Mouse (Mus musculus): Measurements from ENCODE around the gene Msh4. TPM values are rescaled to one million over a fixed set of nuclear protein-coding genes. Genes with fewer than 3 reads are reported as not detected.

Msh4 gene
- polyA plus RNA-seq, 1 experiment from 2014 or later = 0.07 TPM

DNA sequence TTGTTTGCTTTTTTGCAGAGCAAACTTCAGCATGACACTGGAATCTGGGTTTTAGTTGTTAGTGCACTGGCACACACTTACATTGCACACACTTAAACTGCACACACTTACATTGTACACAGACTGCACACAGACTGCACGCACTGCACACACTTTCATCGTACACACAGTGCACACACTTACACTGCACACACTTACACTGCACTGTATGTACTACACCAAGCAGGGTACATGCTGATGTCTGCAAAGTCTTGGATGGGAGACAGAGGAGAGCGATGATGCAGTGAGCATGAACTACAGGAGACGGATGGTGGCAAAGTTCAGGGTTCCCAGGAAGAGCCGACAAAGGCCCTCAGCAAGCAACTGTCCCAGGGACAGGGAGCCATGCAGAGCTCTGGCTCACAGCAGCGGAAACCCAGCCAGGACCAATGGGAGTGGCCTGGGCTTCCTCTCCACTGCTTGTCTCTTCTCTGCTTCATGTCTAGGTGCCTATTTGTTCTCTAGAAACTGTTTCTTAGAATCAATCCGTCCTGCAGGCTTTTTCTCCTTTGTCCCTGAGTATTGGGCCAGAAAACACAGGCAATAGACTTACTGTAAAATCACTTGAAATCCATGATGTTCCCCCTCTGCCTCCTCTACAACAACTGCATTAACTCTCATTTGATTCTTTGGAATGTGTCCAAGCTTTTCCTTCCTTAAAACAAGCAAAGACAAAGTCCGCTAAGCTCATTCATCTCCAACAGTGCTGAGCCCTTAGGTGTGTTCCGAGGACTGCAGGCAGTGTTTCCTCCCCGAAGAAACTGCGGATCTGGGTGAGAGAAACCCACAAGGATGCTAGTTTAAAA is 82.0 kb downstream of the Msh4 start:
- H3K36me3 ChIP-seq (ENCODE audit: insufficient read depth, low read length) = no peaks in the 10 kb centered on the region
- no peak overlapping the region for H3K4me3 ChIP-seq (ENCODE audit: low read length)
- peak; percentile 57 for ATAC-seq (ENCODE audit: low FRiP score, low TSS enrichment)
- no peaks in the 10 kb centered on the region for H3K9me3 ChIP-seq (ENCODE audit: low read length)
- no peak overlapping the region for H3K9ac ChIP-seq (replicated peaks; ENCODE audit: low read length)
- H3K4me1 ChIP-seq (ENCODE audit: insufficient read depth, low read length) = peaks cover 7% of the 10 kb centered on the region; the same call in 1 of the 2 replicates
- H3K27me3 ChIP-seq (ENCODE audit: insufficient read depth, low read length) = no peaks in the 10 kb centered on the region
- 60% methylated on average over 11 of the region's 11 CpGs for WGBS
- H3K4me2 ChIP-seq (replicated peaks; ENCODE audit: low read depth, low read length) = no peak overlapping the region
- H3K27ac ChIP-seq (ENCODE audit: low read length) = no peak overlapping the region

DNA sequence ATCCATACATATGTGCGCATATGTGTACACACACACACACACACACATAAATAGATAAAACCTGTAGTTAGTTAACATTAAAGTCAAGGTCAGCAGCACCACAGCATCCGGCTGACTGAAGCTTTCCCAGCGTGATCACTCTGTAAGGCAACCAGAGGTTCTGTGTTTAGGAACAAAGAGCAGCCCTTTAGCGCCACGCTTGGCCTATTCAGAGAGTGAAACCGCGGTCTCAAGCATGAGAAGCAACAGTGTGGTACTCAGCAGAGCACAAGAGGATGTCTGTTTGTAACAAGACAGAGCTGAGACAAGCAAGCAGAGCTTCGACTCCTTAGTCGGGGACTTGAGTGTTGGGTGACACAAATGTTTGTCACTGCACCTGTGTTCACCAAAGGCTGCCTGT is 86.5 kb downstream of the Msh4 start:
- ATAC-seq (ENCODE audit: low FRiP score, low TSS enrichment) = no peak
- Histone ChIP-seq H3K9me3 (ENCODE audit: low read length) (no peaks in the 10 kb centered on the region), H3K4me1 (ENCODE audit: insufficient read depth, low read length) (peaks cover 7% of the 10 kb centered on the region; the same call in 1 of the 2 replicates), H3K9ac (replicated peaks; ENCODE audit: low read length) (no peak overlapping the region), H3K4me2 (replicated peaks; ENCODE audit: low read depth, low read length) (no peak overlapping the region), H3K4me3 (ENCODE audit: low read length) (no peak overlapping the region), H3K27me3 (ENCODE audit: insufficient read depth, low read length) (no peaks in the 10 kb centered on the region), H3K27ac (ENCODE audit: low read length) (no peak overlapping the region), H3K36me3 (ENCODE audit: insufficient read depth, low read length) (no peaks in the 10 kb centered on the region)
- 94% methylated on average over 9 of the region's 9 CpGs for WGBS

DNA sequence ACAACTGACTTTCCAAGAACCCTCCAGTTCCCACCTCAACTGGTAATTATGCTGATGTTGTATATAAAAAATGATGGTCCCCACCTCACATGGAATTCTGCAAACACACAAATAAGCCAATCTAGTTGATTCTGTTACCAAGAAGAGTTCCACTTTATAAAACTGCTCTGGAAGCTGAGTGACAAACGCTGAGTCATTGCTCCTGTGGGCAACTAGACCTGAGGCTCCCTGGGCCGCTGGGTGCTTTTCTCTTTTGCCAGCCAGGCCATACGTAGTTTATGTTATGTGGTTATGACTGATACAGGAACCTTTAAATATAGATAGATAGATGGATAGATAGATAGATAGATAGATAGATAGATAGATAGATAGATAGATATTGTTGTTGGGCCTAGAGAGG is 87.2 kb downstream of the Msh4 start:
- H3K9me3 ChIP-seq (ENCODE audit: low read length) = no peaks in the 10 kb centered on the region
- no peak overlapping the region for H3K27ac ChIP-seq (ENCODE audit: low read length)
- no peak overlapping the region for H3K4me3 ChIP-seq (ENCODE audit: low read length)
- no peak for ATAC-seq (ENCODE audit: low FRiP score, low TSS enrichment)
- no peaks in the 10 kb centered on the region for H3K27me3 ChIP-seq (ENCODE audit: insufficient read depth, low read length)
- no peak overlapping the region for H3K9ac ChIP-seq (replicated peaks; ENCODE audit: low read length)
- no peaks in the 10 kb centered on the region for H3K36me3 ChIP-seq (ENCODE audit: insufficient read depth, low read length)
- H3K4me2 ChIP-seq (replicated peaks; ENCODE audit: low read depth, low read length) = no peak overlapping the region
- WGBS = 91% methylated on average over 3 of the region's 3 CpGs
- H3K4me1 ChIP-seq (ENCODE audit: insufficient read depth, low read length) = peaks cover under 1% of the 10 kb centered on the region; the same call in 1 of the 2 replicates

DNA sequence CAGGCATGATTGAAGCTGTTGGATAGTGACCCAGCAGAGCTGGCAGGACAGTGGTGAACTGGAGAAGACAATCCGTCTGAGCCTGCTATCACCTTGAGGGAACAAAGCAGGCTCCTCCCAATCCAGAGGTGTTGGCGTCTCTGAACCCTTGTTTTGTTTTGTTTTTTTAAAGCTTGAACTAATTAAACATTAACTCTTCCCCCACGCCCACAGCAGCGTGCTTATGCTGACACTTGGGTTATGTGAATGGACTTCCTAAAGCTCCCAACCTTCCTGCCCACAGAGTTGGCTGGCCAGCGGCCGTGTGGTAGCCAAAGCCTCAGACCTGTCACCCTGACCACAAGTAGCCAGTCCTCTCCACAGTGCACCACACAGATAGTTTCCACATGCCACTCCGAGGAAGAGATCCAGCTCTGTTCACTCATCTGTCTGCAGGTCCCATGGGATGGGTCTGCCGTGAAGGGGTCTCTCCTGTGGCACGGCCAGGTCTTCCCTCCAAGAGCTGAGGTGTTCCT is 88.5 kb downstream of the Msh4 start:
- H3K9ac ChIP-seq (replicated peaks; ENCODE audit: low read length) = no peak overlapping the region
- peak; percentile 43; the same call in 1 of the 2 replicates for ATAC-seq (ENCODE audit: low FRiP score, low TSS enrichment)
- no peak overlapping the region for H3K4me2 ChIP-seq (replicated peaks; ENCODE audit: low read depth, low read length)
- WGBS = 69% methylated on average over 9 of the region's 9 CpGs
- no peaks in the 10 kb centered on the region for H3K36me3 ChIP-seq (ENCODE audit: insufficient read depth, low read length)
- H3K4me3 ChIP-seq (ENCODE audit: low read length) = no peak overlapping the region
- H3K9me3 ChIP-seq (ENCODE audit: low read length) = no peaks in the 10 kb centered on the region
- H3K27ac ChIP-seq (ENCODE audit: low read length) = no peak overlapping the region
- no peaks in the 10 kb centered on the region for H3K27me3 ChIP-seq (ENCODE audit: insufficient read depth, low read length)
- no peaks in the 10 kb centered on the region for H3K4me1 ChIP-seq (ENCODE audit: insufficient read depth, low read length)

DNA sequence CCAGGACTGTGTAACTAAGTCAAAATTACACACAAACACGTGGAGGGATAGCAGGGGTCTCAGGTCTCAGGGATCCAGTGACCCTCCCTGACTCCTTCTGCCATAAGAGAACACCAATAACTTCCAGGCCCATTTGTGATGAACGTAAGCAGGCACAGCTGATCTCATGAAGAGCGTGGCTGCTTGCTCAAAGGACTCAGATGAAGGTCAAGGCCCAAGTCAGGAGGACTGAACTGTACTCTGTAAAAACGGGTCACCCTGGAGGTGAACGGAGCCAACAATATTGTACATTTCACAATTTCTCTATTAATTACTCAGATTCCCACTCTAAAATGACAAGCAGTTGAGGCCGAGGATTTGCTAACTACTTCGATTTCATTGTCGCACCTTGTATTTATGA is 91.9 kb downstream of the Msh4 start:
- Histone ChIP-seq H3K9me3 (ENCODE audit: low read length) (no peaks in the 10 kb centered on the region), H3K27me3 (ENCODE audit: insufficient read depth, low read length) (no peaks in the 10 kb centered on the region), H3K9ac (replicated peaks; ENCODE audit: low read length) (no peak overlapping the region), H3K27ac (ENCODE audit: low read length) (no peak overlapping the region), H3K36me3 (ENCODE audit: insufficient read depth, low read length) (no peaks in the 10 kb centered on the region), H3K4me3 (ENCODE audit: low read length) (no peak overlapping the region), H3K4me1 (ENCODE audit: insufficient read depth, low read length) (peaks cover 6% of the 10 kb centered on the region), H3K4me2 (replicated peaks; ENCODE audit: low read depth, low read length) (no peak overlapping the region)
- WGBS = 88% methylated on average over 8 of the region's 8 CpGs
- no peak for ATAC-seq (ENCODE audit: low FRiP score, low TSS enrichment)

DNA sequence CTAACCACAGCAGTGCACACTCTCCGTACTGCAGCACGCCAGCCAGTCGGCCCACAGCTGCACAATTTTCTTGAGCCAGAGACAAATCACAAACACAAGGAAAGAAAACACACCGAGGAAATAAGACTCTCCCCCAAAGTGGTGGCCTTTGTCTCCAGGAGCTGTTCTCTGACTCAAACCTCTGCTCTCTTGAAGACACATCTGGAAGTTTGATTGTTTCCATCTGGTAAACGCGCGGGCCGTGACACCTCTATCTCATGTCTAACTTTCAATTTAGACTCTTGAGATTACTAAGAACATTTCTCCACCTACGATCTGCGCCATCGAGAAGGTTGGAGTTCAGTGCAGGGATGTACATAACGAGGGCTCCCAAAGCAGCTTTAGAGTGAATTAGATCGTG is 97.5 kb downstream of the Msh4 start:
- Histone ChIP-seq H3K4me1 (ENCODE audit: insufficient read depth, low read length) (peaks cover 11% of the 10 kb centered on the region), H3K27me3 (ENCODE audit: insufficient read depth, low read length) (no peaks in the 10 kb centered on the region), H3K4me3 (ENCODE audit: low read length) (no peak overlapping the region), H3K4me2 (replicated peaks; ENCODE audit: low read depth, low read length) (no peak overlapping the region), H3K36me3 (ENCODE audit: insufficient read depth, low read length) (no peaks in the 10 kb centered on the region), H3K9me3 (ENCODE audit: low read length) (no peaks in the 10 kb centered on the region), H3K9ac (replicated peaks; ENCODE audit: low read length) (no peak overlapping the region), H3K27ac (ENCODE audit: low read length) (no peak overlapping the region)
- no peak for ATAC-seq (ENCODE audit: low FRiP score, low TSS enrichment)
- 44% methylated on average over 13 of the region's 13 CpGs for WGBS

DNA sequence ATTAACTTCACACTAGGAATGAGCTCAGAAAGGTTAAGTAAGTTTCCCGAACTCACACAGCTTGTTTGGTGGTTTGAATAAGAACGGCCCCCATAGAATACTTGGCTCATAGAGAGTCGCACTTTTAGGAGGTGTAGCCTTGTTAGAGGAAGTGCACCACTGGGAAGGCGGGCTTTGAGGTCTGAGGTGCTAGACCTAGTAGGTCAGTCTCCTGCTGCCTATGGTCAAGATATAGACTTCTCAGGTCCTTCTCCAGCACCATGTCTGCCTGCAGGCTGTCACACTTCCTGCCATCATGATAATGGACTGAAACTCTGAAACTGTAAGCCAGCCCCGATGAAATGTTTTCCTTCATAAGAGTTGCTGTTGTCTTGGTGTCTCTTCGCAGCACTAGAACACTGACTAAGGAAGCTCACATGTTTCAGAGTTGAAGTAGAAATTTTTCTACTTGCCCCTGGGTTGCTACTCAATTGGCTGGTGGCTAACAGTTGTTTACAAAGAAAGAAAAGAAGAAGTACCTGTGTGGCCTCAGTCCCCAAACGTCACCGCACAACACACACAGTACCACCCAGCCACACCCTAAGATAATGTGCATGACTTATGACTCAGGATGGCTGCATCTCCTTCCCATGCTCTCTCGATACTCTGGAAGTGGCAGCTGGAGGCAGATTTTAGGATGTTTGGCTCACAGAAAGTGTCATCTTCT is 98.3 kb downstream of the Msh4 start:
- Histone ChIP-seq H3K36me3 (ENCODE audit: insufficient read depth, low read length) (no peaks in the 10 kb centered on the region), H3K27me3 (ENCODE audit: insufficient read depth, low read length) (no peaks in the 10 kb centered on the region), H3K27ac (ENCODE audit: low read length) (no peak overlapping the region), H3K4me2 (replicated peaks; ENCODE audit: low read depth, low read length) (no peak overlapping the region), H3K4me3 (ENCODE audit: low read length) (no peak overlapping the region), H3K9ac (replicated peaks; ENCODE audit: low read length) (no peak overlapping the region), H3K9me3 (ENCODE audit: low read length) (no peaks in the 10 kb centered on the region), H3K4me1 (ENCODE audit: insufficient read depth, low read length) (peaks cover 11% of the 10 kb centered on the region)
- WGBS = 89% methylated on average over 9 of the region's 9 CpGs
- no peak for ATAC-seq (ENCODE audit: low FRiP score, low TSS enrichment)

Other genes with a start within 250 kb of the Msh4 start
- 71.6 and 75.8 TPM in 2 replicates for gene St6galnac3, start 181.0 kb downstream of the Msh4 start, polyA plus RNA-seq (2015; fragmentation: Nextera tagmentation; extraction: Ambion mirVana)
- gene Asb17, start 61.9 kb downstream of the Msh4 start, polyA plus RNA-seq (2015; fragmentation: Nextera tagmentation; extraction: Ambion mirVana) = 0.06 TPM in 1 of 2 replicates, not detected in the other
- 55.0 and 58.7 TPM in 2 replicates for gene Rabggtb, start 6.9 kb upstream of the Msh4 start, polyA plus RNA-seq (2015; fragmentation: Nextera tagmentation; extraction: Ambion mirVana)
- 150 and 164 TPM in 2 replicates for gene Acadm, start 38.5 kb upstream of the Msh4 start, polyA plus RNA-seq (2015; fragmentation: Nextera tagmentation; extraction: Ambion mirVana)
- 0.53 and 0.65 TPM in 2 replicates for gene Slc44a5, start 67.3 kb upstream of the Msh4 start, polyA plus RNA-seq (2015; fragmentation: Nextera tagmentation; extraction: Ambion mirVana)